Mouse (Mus musculus): ENCODE results near the gene Apob. TPM values are rescaled to one million over a fixed set of nuclear protein-coding genes. Genes with fewer than 3 reads are reported as not detected.

Gene Apob
- total and polyA plus RNA-seq, 3 experiments, result 0.01 TPM; not detected in 2

DNA sequence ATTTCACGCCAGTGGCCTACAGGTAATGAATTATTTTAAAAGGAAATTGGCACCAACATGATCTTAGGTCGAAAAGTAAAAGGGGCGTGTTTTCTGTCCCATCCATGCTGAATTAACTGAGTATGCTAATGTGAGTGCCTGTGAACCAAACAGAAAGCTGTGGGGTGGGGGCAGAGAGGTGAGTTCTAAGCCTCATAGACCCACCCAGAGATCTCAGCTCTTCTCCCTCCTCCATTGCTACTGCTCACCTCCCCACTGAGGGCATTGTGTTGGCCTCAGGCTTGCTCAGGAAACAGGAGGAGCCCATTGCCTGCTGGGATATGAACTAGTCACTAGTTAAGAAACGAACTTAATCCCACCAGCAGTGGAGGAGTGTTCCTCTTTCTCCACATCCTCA is 54.9 kb downstream of the Apob start:
- no peak overlapping the region for H3K27ac ChIP-seq (ENCODE audit: insufficient read depth, low read depth)
- in situ Hi-C loops (cut with MboI; ENCODE audit: low pct_ligation_motif_present, low pct_unique_long_range_greater_than_20kb, low sequenced_read_pairs), result no loop called here
- H3K79me2 ChIP-seq (replicated peaks; ENCODE audit: control insufficient read depth, extremely low read depth, insufficient read depth, poor library complexity, severe bottlenecking), result no peaks in the 10 kb centered on the region
- no peak overlapping the region for H3K4me2 ChIP-seq (ENCODE audit: insufficient read depth, low read depth, poor library complexity, severe bottlenecking)
- 0 out of 4 replicates have a peak, but pooled peaks cover 0 to 3% of the 10 kb centered on the region in 2 experiments for H3K4me1 ChIP-seq (ENCODE audit: control insufficient read depth in 1 of 2, insufficient read depth in 2 of 2)
- no peaks in the 10 kb centered on the region for H3K27me3 ChIP-seq (replicated peaks)
- H3K4me3 ChIP-seq (replicated peaks in 1 of 3; ENCODE audit: low read depth in 2 of 3, low read length in 2 of 3, poor library complexity in 1 of 3), result no peak overlapping the region
- DNase-seq (ENCODE audit: extremely low read depth), result no peak
- H3K36me3 ChIP-seq (replicated peaks in 1 of 2; ENCODE audit: control insufficient read depth in 1 of 2, insufficient read depth in 1 of 2, low read length in 1 of 2), result no peaks in the 10 kb centered on the region
- dilution Hi-C loops (cut with MboI; ENCODE audit: extremely low pct_ligation_motif_present, extremely low pct_unique_long_range_greater_than_20kb, low sequenced_read_pairs), result no loop called here
- no peak overlapping the region for H3K9ac ChIP-seq (ENCODE audit: insufficient read depth, low read depth)
- no peaks in the 10 kb centered on the region for H3K9me3 ChIP-seq (replicated peaks; ENCODE audit: low read length)
- TF ChIP-seq PAX5 (IDR thresholded peaks at IDR 0.05; ENCODE audit: low read length), result no peak
- no peak for TF ChIP-seq USF1 (IDR thresholded peaks at IDR 0.05; ENCODE audit: low read depth, low read length)
- no peak for TF ChIP-seq KAT2A (IDR thresholded peaks at IDR 0.05; ENCODE audit: insufficient replicate concordance, low read length)
- no peak for TF ChIP-seq MEF2A (IDR thresholded peaks at IDR 0.05; ENCODE audit: borderline replicate concordance, low read depth, low read length)
- TF ChIP-seq SIN3A (IDR thresholded peaks at IDR 0.05; ENCODE audit: low read length), result no peak
- TF ChIP-seq CHD1 (IDR thresholded peaks at IDR 0.05; ENCODE audit: low read depth, low read length), result no peak
- no peak for TF ChIP-seq ZKSCAN1 (IDR thresholded peaks at IDR 0.05; ENCODE audit: borderline replicate concordance, low read depth, low read length)
- TF ChIP-seq GABPA (IDR thresholded peaks at IDR 0.05; ENCODE audit: insufficient replicate concordance, low read depth, low read length), result no peak
- no peak for TF ChIP-seq CHD2 (IDR thresholded peaks at IDR 0.05; ENCODE audit: low read length)
- no peak for TF ChIP-seq ZMIZ1 (IDR thresholded peaks at IDR 0.05; ENCODE audit: low read depth, low read length)
- TF ChIP-seq NELFE (IDR thresholded peaks at IDR 0.05; ENCODE audit: low read depth, low read length), result no peak
- TF ChIP-seq CTCF (conservative IDR thresholded peaks at IDR 0.05 in 1 of 2, IDR thresholded peaks at IDR 0.05 in 1 of 2; ENCODE audit: low read depth in 2 of 2, low read length in 2 of 2), result no peak
- no peak for TF ChIP-seq MAFK (IDR thresholded peaks at IDR 0.05; ENCODE audit: insufficient replicate concordance, low read length)
- TF ChIP-seq ETS1 (conservative IDR thresholded peaks at IDR 0.05; ENCODE audit: low read depth, low read length), result no peak
- no peak for TF ChIP-seq ELF1 (IDR thresholded peaks at IDR 0.05; ENCODE audit: low read depth, low read length)
- no peak for TF ChIP-seq TBP (conservative IDR thresholded peaks at IDR 0.05; ENCODE audit: low read depth, low read length)
- TF ChIP-seq UBTF (IDR thresholded peaks at IDR 0.05; ENCODE audit: low read depth, low read length), result no peak
- TF ChIP-seq ZC3H11A (IDR thresholded peaks at IDR 0.05; ENCODE audit: low read depth, low read length), result no peak
- no peak for TF ChIP-seq MAX (IDR thresholded peaks at IDR 0.05; ENCODE audit: low read length)
- no peak for TF ChIP-seq MYC (IDR thresholded peaks at IDR 0.05; ENCODE audit: low read depth, low read length)

DNA sequence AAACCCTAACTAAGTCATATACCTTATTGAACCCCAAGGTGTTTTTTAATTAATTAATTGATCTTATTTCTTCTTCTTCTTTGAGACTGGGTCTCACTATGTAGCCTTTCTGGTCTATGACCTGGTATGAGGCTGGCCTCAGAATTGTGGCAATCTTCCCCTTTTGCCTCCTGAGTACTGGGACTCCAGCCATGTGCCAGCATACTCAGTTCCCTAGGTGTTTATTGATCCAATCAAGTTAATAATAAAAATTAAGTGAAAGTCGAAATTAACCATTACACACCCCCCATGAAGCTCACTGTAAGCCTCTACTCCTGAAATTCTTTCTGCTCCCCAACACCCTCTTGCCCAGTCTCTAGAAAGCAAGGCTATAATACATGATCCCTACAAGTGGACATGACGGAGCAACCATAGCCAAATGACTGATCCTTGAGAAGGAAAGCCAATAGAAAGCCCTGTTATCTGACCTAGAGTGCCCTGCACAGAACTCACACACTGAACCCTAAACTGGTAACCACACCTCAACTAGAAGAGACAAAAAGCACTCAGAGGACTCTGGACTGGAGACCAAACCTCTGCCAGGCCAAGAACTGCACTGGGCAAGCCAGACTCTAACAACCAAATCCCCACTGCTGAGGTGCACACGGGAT is 60.8 kb downstream of the Apob start:
- peaks cover 0 to 6% of the 10 kb centered on the region in 2 experiments; a peak in 1 of 4 replicates for H3K4me1 ChIP-seq (ENCODE audit: control insufficient read depth in 1 of 2, insufficient read depth in 2 of 2)

More for the DNA sequence above, 60.8 kb downstream of the Apob start:
- H3K27ac ChIP-seq (ENCODE audit: insufficient read depth, low read depth), result no peak overlapping the region
- dilution Hi-C loops (cut with MboI; ENCODE audit: extremely low pct_ligation_motif_present, extremely low pct_unique_long_range_greater_than_20kb, low sequenced_read_pairs) (no loop called here), in situ Hi-C loops (cut with MboI; ENCODE audit: low pct_ligation_motif_present, low pct_unique_long_range_greater_than_20kb, low sequenced_read_pairs) (no loop called here)
- H3K36me3 ChIP-seq (replicated peaks in 1 of 2; ENCODE audit: control insufficient read depth in 1 of 2, insufficient read depth in 1 of 2, low read length in 1 of 2), result no peaks in the 10 kb centered on the region
- H3K9me3 ChIP-seq (replicated peaks; ENCODE audit: low read length), result no peaks in the 10 kb centered on the region
- DNase-seq (ENCODE audit: extremely low read depth), result no peak
- no peak for TF ChIP-seq MAFK (IDR thresholded peaks at IDR 0.05; ENCODE audit: insufficient replicate concordance, low read length)
- no peak for TF ChIP-seq USF2 (conservative IDR thresholded peaks at IDR 0.05; ENCODE audit: low read depth, low read length)
- no peak for TF ChIP-seq ZC3H11A (IDR thresholded peaks at IDR 0.05; ENCODE audit: low read depth, low read length)
- no peak for TF ChIP-seq CHD1 (IDR thresholded peaks at IDR 0.05; ENCODE audit: low read depth, low read length)
- TF ChIP-seq UBTF (IDR thresholded peaks at IDR 0.05; ENCODE audit: low read depth, low read length), result no peak
- no peak for TF ChIP-seq ELF1 (IDR thresholded peaks at IDR 0.05; ENCODE audit: low read depth, low read length)
- TF ChIP-seq MYC (IDR thresholded peaks at IDR 0.05; ENCODE audit: low read depth, low read length), result no peak
- TF ChIP-seq MAZ (IDR thresholded peaks at IDR 0.05; ENCODE audit: low read depth, low read length), result no peak
- no peak for TF ChIP-seq IRF4 (IDR thresholded peaks at IDR 0.05; ENCODE audit: low read depth, low read length)
- no peak for TF ChIP-seq TCF12 (IDR thresholded peaks at IDR 0.05; ENCODE audit: low read depth, low read length)
- TF ChIP-seq MXI1 (IDR thresholded peaks at IDR 0.05; ENCODE audit: low read depth, low read length), result no peak
- TF ChIP-seq ZKSCAN1 (IDR thresholded peaks at IDR 0.05; ENCODE audit: borderline replicate concordance, low read depth, low read length), result no peak
- TF ChIP-seq CTCF (conservative IDR thresholded peaks at IDR 0.05 in 1 of 2, IDR thresholded peaks at IDR 0.05 in 1 of 2; ENCODE audit: low read depth in 2 of 2, low read length in 2 of 2), result no peak
- no peak for TF ChIP-seq POLR2A (IDR thresholded peaks at IDR 0.05; ENCODE audit: low read depth, low read length)
- TF ChIP-seq MEF2A (IDR thresholded peaks at IDR 0.05; ENCODE audit: borderline replicate concordance, low read depth, low read length), result no peak
- H3K27me3 ChIP-seq (replicated peaks), result no peaks in the 10 kb centered on the region
- H3K4me3 ChIP-seq (replicated peaks in 1 of 3; ENCODE audit: low read depth in 2 of 3, low read length in 2 of 3, poor library complexity in 1 of 3), result no peak overlapping the region
- no peak overlapping the region for H3K9ac ChIP-seq (ENCODE audit: insufficient read depth, low read depth)
- no peaks in the 10 kb centered on the region for H3K79me2 ChIP-seq (replicated peaks; ENCODE audit: control insufficient read depth, extremely low read depth, insufficient read depth, poor library complexity, severe bottlenecking)
- H3K4me2 ChIP-seq (ENCODE audit: insufficient read depth, low read depth, poor library complexity, severe bottlenecking), result no peak overlapping the region

Data from CH12.LX (cell line).